Mouse (Mus musculus): Measurements from ENCODE around the gene Rbm20. TPM values are rescaled to one million over a fixed set of nuclear protein-coding genes. Genes with fewer than 3 reads are reported as not detected.

Rbm20 gene
- total and polyA plus RNA-seq, 3 experiments, result 37.3 to 58.6 TPM; not detected in 1

DNA sequence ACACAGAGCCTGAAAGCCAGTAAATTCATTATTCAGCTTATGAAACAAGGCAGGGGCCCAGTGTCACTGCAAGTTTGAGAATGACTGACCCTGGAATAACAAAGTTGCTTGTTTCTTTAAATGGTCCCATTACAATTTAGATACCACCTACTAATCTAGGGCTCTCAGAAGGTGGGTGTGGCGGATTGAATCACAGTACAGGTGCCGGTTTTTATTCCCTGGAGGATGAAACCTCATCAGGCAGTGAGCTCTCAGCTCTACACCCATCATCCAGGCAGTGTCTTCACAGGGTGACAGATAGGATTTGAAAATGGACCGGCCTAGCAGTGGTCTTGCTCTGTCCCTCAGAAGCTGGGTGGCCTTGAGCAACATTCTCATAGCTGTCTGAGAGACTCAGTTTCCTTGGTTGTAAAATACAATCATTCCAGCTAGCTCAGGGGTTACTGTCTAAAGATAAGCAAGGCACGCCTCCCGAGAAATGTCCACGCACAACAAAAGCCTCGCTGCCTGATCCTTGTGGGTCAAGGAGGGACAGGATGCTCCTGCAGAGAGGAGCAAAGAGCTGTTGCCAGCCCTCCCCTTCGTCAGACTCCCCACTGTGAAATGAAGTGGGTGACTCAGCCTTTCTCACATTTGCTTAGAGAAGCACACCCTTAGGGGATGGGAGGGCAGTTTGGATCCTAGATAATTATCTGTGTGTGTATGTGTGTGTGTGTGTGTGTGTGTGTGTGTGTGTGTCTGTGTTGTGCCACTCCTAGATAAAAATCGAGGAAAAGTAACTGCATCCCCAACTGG lies 2.8 kb upstream of the Rbm20 start:
- no peaks in the 10 kb centered on the region for H3K79me2 ChIP-seq (ENCODE audit: control insufficient read depth, insufficient read depth, low read length, poor library complexity)

DNA sequence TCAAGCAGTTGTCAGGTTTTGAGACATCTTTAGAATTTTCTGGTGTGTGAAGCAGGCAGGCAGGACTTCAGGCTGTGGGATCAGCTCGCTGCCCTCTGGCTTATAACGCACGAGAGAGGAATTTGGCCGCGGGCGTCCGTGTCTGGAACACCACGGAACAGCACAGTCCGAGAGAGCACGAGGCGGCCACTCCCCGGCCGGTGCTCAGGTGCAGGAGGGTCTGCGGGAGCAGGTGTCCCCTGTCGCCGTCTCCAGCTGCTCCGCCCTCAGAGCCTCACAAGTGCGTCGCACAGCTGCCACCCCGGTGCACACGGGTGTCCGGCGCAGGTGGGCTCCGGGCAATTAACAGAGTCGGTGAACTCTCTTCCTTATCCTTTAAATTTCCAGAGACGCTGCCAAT lies 878 bp upstream of the Rbm20 start:
- H3K36me3 ChIP-seq (ENCODE audit: control insufficient read depth in 1 of 2, insufficient read depth in 2 of 2, low read length in 2 of 2), result no peaks in the 10 kb centered on the region
- no peaks in the 10 kb centered on the region for H3K9me3 ChIP-seq (replicated peaks; ENCODE audit: insufficient read depth, low read length)
- peaks cover 11 to 23% of the 10 kb centered on the region in 2 experiments for H3K27me3 ChIP-seq (ENCODE audit: control insufficient read depth in 1 of 2, insufficient read depth in 2 of 2, low read length in 2 of 2)
- H3K4me3 ChIP-seq (ENCODE audit: control insufficient read depth in 1 of 2, insufficient read depth in 1 of 2, low read depth in 2 of 2, low read length in 2 of 2), result no peak overlapping the region
- TF ChIP-seq ZKSCAN1 (IDR thresholded peaks at IDR 0.05; ENCODE audit: low read depth, low read length) (no peak), CHD1 (IDR thresholded peaks at IDR 0.05; ENCODE audit: low read depth, low read length) (no peak), ETS1 (IDR thresholded peaks at IDR 0.05; ENCODE audit: low read depth, low read length) (no peak), TCF12 (IDR thresholded peaks at IDR 0.05; ENCODE audit: low read depth, low read length) (no peak), CTCF (IDR thresholded peaks at IDR 0.05 in 2 of 3, conservative IDR thresholded peaks at IDR 0.05 in 1 of 3; ENCODE audit: control insufficient read depth in 1 of 3, insufficient read depth in 1 of 3, low read depth in 2 of 3, low read length in 3 of 3, poor library complexity in 1 of 3, severe bottlenecking in 1 of 3) (no peak), JUND (IDR thresholded peaks at IDR 0.05; ENCODE audit: low read depth, low read length) (no peak), E2F4 (IDR thresholded peaks at IDR 0.05; ENCODE audit: borderline replicate concordance, low read depth, low read length) (no peak), ZNF384 (IDR thresholded peaks at IDR 0.05; ENCODE audit: low read depth, low read length) (no peak), SIN3A (IDR thresholded peaks at IDR 0.05; ENCODE audit: low read length) (no peak), POLR2A (IDR thresholded peaks at IDR 0.05; ENCODE audit: control insufficient read depth in 1 of 2, insufficient read depth in 1 of 2, low read depth in 1 of 2, low read length in 2 of 2, poor library complexity in 1 of 2) (no peak), MAZ (IDR thresholded peaks at IDR 0.05; ENCODE audit: low read depth, low read length) (no peak), BHLHE40 (IDR thresholded peaks at IDR 0.05; ENCODE audit: borderline replicate concordance, low read depth, low read length) (no peak), POLR2AphosphoS2 (IDR thresholded peaks at IDR 0.05; ENCODE audit: low read length) (no peak), SMC3 (IDR thresholded peaks at IDR 0.05; ENCODE audit: low read depth, low read length) (no peak), ZC3H11A (IDR thresholded peaks at IDR 0.05; ENCODE audit: low read depth, low read length) (no peak), KAT2A (conservative IDR thresholded peaks at IDR 0.05; ENCODE audit: low read depth, low read length) (no peak), UBTF (IDR thresholded peaks at IDR 0.05; ENCODE audit: borderline replicate concordance, insufficient read depth, low read depth, low read length) (no peak), TBP (IDR thresholded peaks at IDR 0.05; ENCODE audit: low read depth, low read length) (no peak)
- H3K4me1 ChIP-seq (ENCODE audit: control insufficient read depth in 1 of 2, insufficient read depth in 2 of 2, low read length in 2 of 2), result 0 out of 4 replicates have a peak, but pooled peaks cover 0 to 4% of the 10 kb centered on the region in 2 experiments
- H3K9ac ChIP-seq (ENCODE audit: control insufficient read depth, low read depth, low read length, poor library complexity, severe bottlenecking), result no peak overlapping the region
- no peaks in the 10 kb centered on the region for H3K79me2 ChIP-seq (ENCODE audit: control insufficient read depth, insufficient read depth, low read length, poor library complexity)
- H3K27ac ChIP-seq (ENCODE audit: control insufficient read depth, low read depth, low read length), result no peak overlapping the region
- DNase-seq (ENCODE audit: low read depth, low spot score), result no peak

More for the DNA sequence above, 2.8 kb upstream of the Rbm20 start:
- H3K9me3 ChIP-seq (replicated peaks; ENCODE audit: insufficient read depth, low read length), result no peaks in the 10 kb centered on the region
- DNase-seq (ENCODE audit: low read depth, low spot score), result peak; percentile 42
- no peak overlapping the region for H3K27ac ChIP-seq (ENCODE audit: control insufficient read depth, low read depth, low read length)
- H3K27me3 ChIP-seq (ENCODE audit: control insufficient read depth in 1 of 2, insufficient read depth in 2 of 2, low read length in 2 of 2), result peaks cover 6 to 10% of the 10 kb centered on the region in 2 experiments; a peak in 3 of 4 replicates
- TF ChIP-seq ZC3H11A (IDR thresholded peaks at IDR 0.05; ENCODE audit: low read depth, low read length) (no peak), MAFK (IDR thresholded peaks at IDR 0.05; ENCODE audit: borderline replicate concordance, low read depth, low read length) (no peak), BHLHE40 (IDR thresholded peaks at IDR 0.05; ENCODE audit: borderline replicate concordance, low read depth, low read length) (no peak), ELF1 (IDR thresholded peaks at IDR 0.05; ENCODE audit: low read depth, low read length) (no peak), GATA1 (IDR thresholded peaks at IDR 0.05; ENCODE audit: low read depth, low read length) (peak; percentile 38; the same call in 1 of the 2 replicates), POLR2AphosphoS2 (IDR thresholded peaks at IDR 0.05; ENCODE audit: low read length) (no peak), UBTF (IDR thresholded peaks at IDR 0.05; ENCODE audit: borderline replicate concordance, insufficient read depth, low read depth, low read length) (no peak)
- no peaks in the 10 kb centered on the region for H3K36me3 ChIP-seq (ENCODE audit: control insufficient read depth in 1 of 2, insufficient read depth in 2 of 2, low read length in 2 of 2)
- 0 out of 4 replicates have a peak, but pooled peaks cover 0 to 4% of the 10 kb centered on the region in 2 experiments for H3K4me1 ChIP-seq (ENCODE audit: control insufficient read depth in 1 of 2, insufficient read depth in 2 of 2, low read length in 2 of 2)
- no peak overlapping the region for H3K4me3 ChIP-seq (ENCODE audit: control insufficient read depth in 1 of 2, insufficient read depth in 1 of 2, low read depth in 2 of 2, low read length in 2 of 2)
- no peak overlapping the region for H3K9ac ChIP-seq (ENCODE audit: control insufficient read depth, low read depth, low read length, poor library complexity, severe bottlenecking)

All from MEL (cell line).